In genomic region chr15:61244511-61244910, GRCm38 (mm10) we compare ENCODE assay signal across 27 mouse cellular contexts.
"Had no signal": no experiment of that assay in that cellular context is flagged by ENCODE, and none has a peak within 500 bp of the region (broad histone marks: within the 10 kb centered on the region; RNA-seq: fewer than 3 reads in every experiment).

No protein-coding gene starts in this region.

- H3K27me3 ChIP-seq: heart, embryonic 12.5 days; hindbrain, embryonic 13.5 days; hindbrain, embryonic 15.5 days; kidney, embryonic 15.5 days; limb, embryonic 13.5 days; limb, embryonic 15.5 days; liver, embryonic 12.5 days had no signal

- H3K4me2 ChIP-seq: heart, embryonic 12.5 days; hindbrain, embryonic 13.5 days; hindbrain, embryonic 15.5 days; kidney, embryonic 15.5 days; limb, embryonic 13.5 days; limb, embryonic 15.5 days; liver, embryonic 12.5 days had no signal

- ATAC-seq: hindbrain, postnatal 0 days; intestine, embryonic 16.5 days; liver, embryonic 12.5 days had no signal

- H3K9me3 ChIP-seq: heart, embryonic 10.5 days; heart, embryonic 12.5 days; hindbrain, embryonic 13.5 days; hindbrain, embryonic 15.5 days; kidney, embryonic 15.5 days; limb, embryonic 13.5 days; limb, embryonic 15.5 days; liver, embryonic 12.5 days had no signal

- H3K4me3 ChIP-seq: gastrocnemius, adult 2 months; heart, adult 2 months; heart, embryonic 10.5 days; heart, embryonic 12.5 days; hindbrain, embryonic 13.5 days; hindbrain, embryonic 15.5 days; kidney, embryonic 15.5 days; limb, embryonic 13.5 days; limb, embryonic 15.5 days; liver, embryonic 12.5 days had no signal

- DNase-seq: gastrocnemius, adult 2 months; gastrocnemius, postnatal 10 days; gastrocnemius, postnatal 25 days; heart, adult 11 months; heart, adult 2 months; heart, postnatal 14 days; heart, postnatal 36 days; kidney, adult 11 months; kidney, adult 2 months; kidney, adult 9 months; kidney, postnatal 14 days; kidney, postnatal 36 days; layer of hippocampus, adult 9-11 months; layer of hippocampus, postnatal 36 days; left cerebral cortex, postnatal 4 days had no signal

- H3K36me3 ChIP-seq: heart, embryonic 10.5 days; heart, embryonic 12.5 days; hindbrain, embryonic 13.5 days; hindbrain, embryonic 15.5 days; kidney, embryonic 15.5 days; limb, embryonic 13.5 days; limb, embryonic 15.5 days; liver, embryonic 12.5 days had no signal

- H3K27ac ChIP-seq: gastrocnemius, adult 2 months; heart, adult 2 months; heart, embryonic 10.5 days; hindbrain, embryonic 13.5 days; hindbrain, embryonic 15.5 days; hindbrain, postnatal 0 days; kidney, embryonic 15.5 days; kidney, postnatal 0 days; limb, embryonic 13.5 days; limb, embryonic 15.5 days; liver, embryonic 12.5 days; liver, embryonic 14.5 days had no signal

- H3K4me1 ChIP-seq: heart, embryonic 10.5 days; kidney, embryonic 15.5 days; liver, embryonic 12.5 days had no signal

- H3K9ac ChIP-seq: heart, embryonic 12.5 days; hindbrain, embryonic 13.5 days; hindbrain, embryonic 15.5 days; kidney, embryonic 15.5 days; limb, embryonic 13.5 days; limb, embryonic 15.5 days; liver, embryonic 12.5 days; liver, embryonic 14.5 days had no signal
